Mouse (Mus musculus) embryonic fibroblast, embryonic 13.5 days (primary cell): ENCODE measurements around the gene Lnpep.

Experiments used
- CTCF ChIP-seq: IDR thresholded peaks from 2 replicates; pipeline ENCODE4 v1.5.1; 2011; ENCODE audit warnings: mild to moderate bottlenecking, control low read depth, low read length, moderate library complexity, borderline replicate concordance; ENCODE audit not compliant: insufficient read depth
- POLR2A ChIP-seq: IDR thresholded peaks from 2 replicates; pipeline ENCODE4 v1.6.1; 2011; ENCODE audit warnings: low read depth, mild to moderate bottlenecking, control low read depth, low read length, moderate library complexity

DNA sequence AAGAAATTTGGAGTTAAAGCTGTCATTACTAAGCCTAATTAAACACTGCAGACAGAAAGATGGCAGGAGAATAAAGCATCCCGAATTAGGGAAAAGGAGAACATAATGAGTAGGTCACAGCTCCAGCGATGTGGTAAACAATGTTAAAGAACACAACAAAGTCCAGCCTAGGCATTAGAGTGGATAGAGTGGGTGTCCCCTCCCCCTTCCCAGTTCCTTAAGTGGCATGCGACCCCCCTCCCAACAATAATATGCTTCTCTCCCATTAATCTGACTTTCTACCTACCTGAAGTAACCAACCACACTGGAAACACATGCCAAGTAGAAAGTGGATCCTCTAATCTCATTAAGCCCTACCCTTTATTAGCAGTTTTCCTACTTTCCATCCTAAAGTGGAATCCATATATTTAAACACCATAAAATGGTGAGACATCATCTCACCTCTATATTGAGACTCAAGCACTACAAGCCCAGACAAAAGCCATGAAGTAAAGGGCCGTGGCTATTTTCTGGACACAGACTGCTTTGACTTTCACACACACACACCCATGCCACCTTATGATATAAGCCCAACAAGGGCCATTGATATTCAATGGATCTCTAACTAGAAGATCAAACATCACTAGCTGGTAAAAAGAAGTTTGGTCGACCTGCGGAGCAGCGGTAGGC is 1.5 kb downstream of the Lnpep start:
- TF ChIP-seq CTCF: no peak
- no peak for TF ChIP-seq POLR2A
